Mouse (Mus musculus) midbrain, embryonic 16.5 days (tissue): Measurements from ENCODE around the gene Tomm20. TPM values are rescaled to one million over a fixed set of nuclear protein-coding genes. Genes with fewer than 3 reads are reported as not detected.

Experiments
- ATAC-seq: fragments of 200-750 bp; cut with Nextera tagmentation; 2 replicates; pipeline ENCODE4 v1.8.0; 2017; ENCODE audit warnings: moderate TSS enrichment
- H3K27ac ChIP-seq: fragments of 300-500 bp; sonication (generic); 2 replicates; pipeline ENCODE4 v1.5.1; 2014; ENCODE audit warnings: mild to moderate bottlenecking, low read length, mixed read lengths
- H3K27me3 ChIP-seq: fragments of 300-500 bp; sonication (generic); 2 replicates; pipeline ENCODE4 v1.6.1; 2014; ENCODE audit warnings: low read depth, low read length, mixed read lengths; ENCODE audit not compliant: control insufficient read depth, insufficient read depth
- H3K36me3 ChIP-seq: fragments of 300-500 bp; sonication (generic); 2 replicates; pipeline ENCODE4 v1.6.1; 2014; ENCODE audit warnings: mild to moderate bottlenecking, low read length, moderate library complexity, mixed read lengths; ENCODE audit not compliant: control insufficient read depth, insufficient read depth
- H3K4me1 ChIP-seq: fragments of 300-500 bp; sonication (generic); 2 replicates; pipeline ENCODE4 v1.6.1; 2014; ENCODE audit warnings: mild to moderate bottlenecking, low read length, mixed read lengths; ENCODE audit not compliant: control insufficient read depth, insufficient read depth
- H3K4me2 ChIP-seq: fragments of 300-500 bp; sonication (generic); 2 replicates; pipeline ENCODE4 v1.6.1; 2014; ENCODE audit warnings: mild to moderate bottlenecking, low read length, mixed read lengths
- H3K4me3 ChIP-seq: fragments of 300-500 bp; sonication (generic); 2 replicates; pipeline ENCODE4 v1.5.1; 2014; ENCODE audit warnings: low read depth, mild to moderate bottlenecking, low read length, moderate library complexity, mixed read lengths
- H3K9ac ChIP-seq: fragments of 300-500 bp; sonication (generic); 2 replicates; pipeline ENCODE4 v1.6.1; 2014; ENCODE audit warnings: low read depth, low read length, mixed read lengths
- H3K9me3 ChIP-seq: fragments of 300-500 bp; sonication (generic); replicated peaks from 2 replicates; pipeline ENCODE4 v1.6.1; 2014; ENCODE audit warnings: mild to moderate bottlenecking, low read length, mixed read lengths; ENCODE audit not compliant: control insufficient read depth, poor library complexity, severe bottlenecking
- WGBS: fragments of 180-500 bp; shearing (Covaris S2); extraction: QIAGEN DNeasy Blood & Tissue Kit; methylation state at CpG from one replicate; pipeline ENCODE4 v1.1.7; 2014; 5-methylcytosine and 5-hydroxymethylcytosine counted together
- polyA plus RNA-seq: library from polyadenylated mRNA; unstranded; fragments of >200 nt; fragmentation: Nextera tagmentation; extraction: Ambion mirVana; gene quantifications from 2 replicates; pipeline ENCODE4 v1.2.1, GENCODE M21; 2015

Gene Tomm20
- polyA plus RNA-seq, 1 experiment from 2014 or later: 220 TPM

DNA sequence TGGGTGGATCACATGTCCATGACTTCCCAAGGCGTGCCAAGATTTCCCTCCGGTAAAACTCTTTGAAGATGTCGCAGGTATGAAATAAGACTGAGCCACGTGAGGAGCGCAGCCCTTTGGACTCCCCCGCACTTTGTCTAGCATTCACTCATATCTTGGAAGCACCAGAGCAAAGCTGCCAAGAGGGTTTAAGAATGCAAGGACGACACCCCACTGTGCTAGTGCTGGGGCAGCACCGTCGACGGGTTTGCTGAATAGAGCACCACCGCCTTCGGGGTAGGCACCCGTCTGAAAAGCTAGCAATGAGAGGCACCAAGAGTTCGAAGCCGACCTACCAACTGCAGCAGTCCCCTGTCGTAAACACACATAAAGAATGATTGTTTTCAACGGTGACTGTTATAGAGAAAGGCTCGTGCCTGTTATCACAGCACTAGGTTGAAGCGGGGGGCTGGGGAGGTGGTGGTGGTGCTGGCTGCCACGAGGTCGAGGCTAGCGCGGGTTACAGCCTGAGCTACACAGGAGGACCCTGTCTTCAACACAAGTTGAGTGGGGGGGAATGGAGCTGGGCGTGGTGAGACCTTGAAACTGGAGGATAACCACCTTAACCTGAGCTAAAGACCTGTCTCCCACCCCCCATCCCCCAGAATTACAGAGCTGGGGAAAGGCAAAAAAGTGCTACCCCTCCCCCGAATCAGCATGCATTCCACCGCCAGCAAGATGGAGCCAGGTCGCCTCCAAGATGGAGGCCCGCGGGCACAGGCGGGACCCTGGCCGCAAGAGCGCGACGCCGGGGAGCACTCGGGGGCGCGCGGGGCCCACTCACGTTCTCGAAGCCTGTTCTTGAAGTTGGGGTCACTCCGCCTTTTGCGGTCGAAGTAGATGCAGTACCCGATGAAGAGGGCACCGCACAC is 608 bp downstream of the Tomm20 start:
- ATAC-seq: peak; percentile 72
- Histone ChIP-seq H3K27ac (peak overlapping the region; percentile 84), H3K27me3 (no peaks in the 10 kb centered on the region), H3K4me3 (peak overlapping the region; percentile 89), H3K36me3 (0 out of 2 replicates have a peak, but pooled peaks cover 5% of the 10 kb centered on the region), H3K4me2 (peak overlapping the region; percentile 93), H3K9ac (peak overlapping the region; percentile 87), H3K4me1 (peaks cover 20% of the 10 kb centered on the region), H3K9me3 (no peaks in the 10 kb centered on the region)
- WGBS: under 1% methylated on average over 46 of the region's 46 CpGs

DNA sequence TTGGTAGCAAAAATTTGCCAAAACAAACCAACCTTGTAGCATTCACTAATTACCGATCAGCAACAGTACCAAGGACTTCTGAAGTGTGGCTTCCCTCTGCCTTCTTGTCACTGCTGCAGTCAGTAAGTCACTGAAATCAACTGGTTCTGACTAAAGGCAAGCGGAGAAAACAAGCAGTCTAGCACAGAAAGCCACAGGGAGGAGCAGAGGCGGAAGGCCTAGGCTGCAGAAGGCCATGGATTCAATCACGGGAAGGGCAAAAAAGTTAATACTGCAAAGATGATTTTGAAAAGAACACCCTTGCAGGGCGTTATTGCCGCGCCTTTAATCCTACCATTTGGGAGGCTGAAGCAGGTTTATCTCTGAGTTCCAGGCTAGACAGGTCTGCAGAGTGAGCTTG is 2.1 kb downstream of the Tomm20 start:
- no peak for ATAC-seq
- Histone ChIP-seq H3K4me1 (peaks cover 20% of the 10 kb centered on the region), H3K9me3 (no peaks in the 10 kb centered on the region), H3K27me3 (no peaks in the 10 kb centered on the region), H3K36me3 (peaks cover 10% of the 10 kb centered on the region; the same call in 1 of the 2 replicates), H3K4me2 (no peak overlapping the region), H3K4me3 (no peak overlapping the region), H3K9ac (no peak overlapping the region), H3K27ac (no peak overlapping the region)
- WGBS: 93% methylated on average over 7 of the region's 7 CpGs

DNA sequence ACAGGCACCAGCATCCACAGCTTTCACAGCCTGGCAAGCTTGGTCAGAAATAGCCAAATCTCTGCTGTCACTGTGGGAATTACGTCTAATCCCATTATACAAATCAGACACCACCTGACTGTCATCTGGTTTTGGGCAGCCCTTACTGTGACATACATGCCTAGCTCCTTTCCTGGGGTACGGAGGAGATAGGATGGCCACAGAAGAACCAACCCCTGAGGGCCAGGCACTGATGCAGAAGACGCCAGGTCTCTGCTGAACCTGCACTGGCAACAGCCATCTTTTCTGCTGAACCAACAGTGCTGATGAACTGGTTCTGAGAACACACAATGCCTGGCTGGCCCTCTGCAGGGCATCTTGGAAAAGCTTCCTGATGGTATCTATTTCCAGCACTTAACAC is 8.3 kb downstream of the Tomm20 start:
- no peak overlapping the region for H3K4me3 ChIP-seq
- no peaks in the 10 kb centered on the region for H3K9me3 ChIP-seq
- H3K4me2 ChIP-seq: no peak overlapping the region
- ATAC-seq: no peak
- no peaks in the 10 kb centered on the region; the same call in 1 of the 2 replicates for H3K4me1 ChIP-seq
- H3K27ac ChIP-seq: no peak overlapping the region
- 83% methylated on average over 3 of the region's 3 CpGs for WGBS
- no peaks in the 10 kb centered on the region for H3K27me3 ChIP-seq
- H3K36me3 ChIP-seq: peaks cover 24% of the 10 kb centered on the region
- no peak overlapping the region for H3K9ac ChIP-seq

DNA sequence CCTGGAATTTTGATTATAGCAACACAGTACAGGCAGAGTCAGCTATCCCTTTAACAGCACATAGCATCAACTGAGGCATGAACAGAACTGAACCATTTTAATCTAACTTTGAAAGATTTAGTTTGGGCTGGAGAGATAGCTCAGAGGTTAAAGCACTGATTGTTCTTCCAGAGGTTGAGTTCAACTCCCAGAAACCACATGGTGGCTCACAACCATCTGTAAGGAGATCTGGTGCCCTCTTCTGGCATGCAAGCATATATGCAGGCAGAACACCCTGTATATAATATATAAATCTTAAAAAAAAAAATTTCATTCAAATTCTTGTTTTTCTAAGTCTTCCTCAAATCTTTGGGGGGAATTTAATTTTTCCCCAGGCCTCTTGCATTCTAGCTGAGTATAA is 9.7 kb downstream of the Tomm20 start:
- no peak for ATAC-seq
- no peaks in the 10 kb centered on the region for H3K27me3 ChIP-seq
- H3K4me3 ChIP-seq: no peak overlapping the region
- no peak overlapping the region for H3K4me2 ChIP-seq
- H3K36me3 ChIP-seq: peaks cover 24% of the 10 kb centered on the region
- no peaks in the 10 kb centered on the region for H3K9me3 ChIP-seq
- no peaks in the 10 kb centered on the region for H3K4me1 ChIP-seq
- no peak overlapping the region for H3K27ac ChIP-seq
- no peak overlapping the region for H3K9ac ChIP-seq

DNA sequence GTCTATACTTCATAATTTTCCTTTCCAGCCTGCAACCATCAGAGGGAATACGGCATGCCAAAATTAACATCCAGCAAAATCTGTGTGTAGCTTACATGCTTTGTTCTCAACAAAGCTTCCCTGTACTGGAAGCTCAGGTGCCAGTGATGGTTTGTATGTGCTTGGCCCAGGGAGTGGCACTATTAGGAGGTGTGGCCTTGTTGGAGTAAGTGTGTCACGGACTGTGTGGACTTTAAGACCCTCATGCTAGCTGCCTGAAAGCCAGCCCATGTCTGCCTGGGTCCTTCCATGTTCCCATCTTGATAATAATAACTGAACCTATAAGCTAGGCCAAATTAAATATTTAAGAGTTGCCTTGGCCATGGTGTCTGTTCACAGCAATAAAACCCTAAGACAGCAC is 10.3 kb downstream of the Tomm20 start:
- H3K27ac ChIP-seq: no peak overlapping the region
- no peaks in the 10 kb centered on the region for H3K9me3 ChIP-seq
- no peak overlapping the region for H3K9ac ChIP-seq
- ATAC-seq: no peak
- H3K4me1 ChIP-seq: no peaks in the 10 kb centered on the region
- H3K4me2 ChIP-seq: no peak overlapping the region
- no peak overlapping the region for H3K4me3 ChIP-seq
- no peaks in the 10 kb centered on the region for H3K27me3 ChIP-seq
- 94% methylated on average over 2 of the region's 2 CpGs for WGBS
- H3K36me3 ChIP-seq: peaks cover 24% of the 10 kb centered on the region

DNA sequence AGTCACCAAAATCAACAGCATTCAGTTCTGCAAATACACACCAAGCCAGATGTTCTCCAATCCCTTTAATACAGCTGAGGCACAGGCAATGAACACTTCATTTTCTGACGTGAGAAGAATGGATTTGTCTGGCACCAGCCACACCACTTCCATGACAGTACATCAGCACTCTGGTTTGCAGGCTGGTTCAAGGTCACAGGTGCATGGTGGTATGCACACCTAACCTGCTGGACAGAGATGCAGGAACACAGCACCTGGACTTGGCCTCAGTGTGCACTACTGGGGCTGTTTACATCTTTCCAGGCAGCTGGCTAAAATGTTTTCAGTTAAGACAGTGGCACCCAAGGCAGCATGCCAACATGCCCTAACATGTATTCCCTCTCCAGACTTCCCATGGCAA is 13.0 kb downstream of the Tomm20 start:
- 80% methylated on average over 1 of the region's 1 CpGs for WGBS
- H3K4me1 ChIP-seq: no peaks in the 10 kb centered on the region
- H3K4me2 ChIP-seq: no peak overlapping the region
- no peaks in the 10 kb centered on the region for H3K9me3 ChIP-seq
- ATAC-seq: no peak
- peaks cover 16% of the 10 kb centered on the region for H3K36me3 ChIP-seq
- H3K27me3 ChIP-seq: no peaks in the 10 kb centered on the region
- H3K9ac ChIP-seq: no peak overlapping the region
- H3K4me3 ChIP-seq: no peak overlapping the region
- no peak overlapping the region for H3K27ac ChIP-seq

DNA sequence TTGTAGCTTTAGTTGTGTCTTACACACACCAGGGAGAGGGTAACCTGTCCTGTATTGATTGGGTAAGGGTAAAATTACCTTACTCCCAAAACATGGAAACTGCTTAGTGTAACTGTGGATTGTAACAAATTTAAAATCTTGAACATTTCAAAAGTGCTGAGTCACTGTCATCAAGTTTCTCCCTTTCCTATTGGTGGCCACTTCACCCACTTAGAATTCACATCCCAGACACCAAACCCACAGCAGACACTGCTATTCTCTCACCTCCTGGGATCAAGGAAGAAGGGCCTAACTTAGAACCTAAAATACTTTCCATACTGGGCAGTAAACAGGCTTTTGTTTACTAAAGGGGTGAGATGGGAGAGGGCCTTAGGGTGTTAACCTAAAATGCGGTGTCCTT is 13.4 kb downstream of the Tomm20 start:
- no peak for ATAC-seq
- H3K36me3 ChIP-seq: peaks cover 14% of the 10 kb centered on the region

DNA sequence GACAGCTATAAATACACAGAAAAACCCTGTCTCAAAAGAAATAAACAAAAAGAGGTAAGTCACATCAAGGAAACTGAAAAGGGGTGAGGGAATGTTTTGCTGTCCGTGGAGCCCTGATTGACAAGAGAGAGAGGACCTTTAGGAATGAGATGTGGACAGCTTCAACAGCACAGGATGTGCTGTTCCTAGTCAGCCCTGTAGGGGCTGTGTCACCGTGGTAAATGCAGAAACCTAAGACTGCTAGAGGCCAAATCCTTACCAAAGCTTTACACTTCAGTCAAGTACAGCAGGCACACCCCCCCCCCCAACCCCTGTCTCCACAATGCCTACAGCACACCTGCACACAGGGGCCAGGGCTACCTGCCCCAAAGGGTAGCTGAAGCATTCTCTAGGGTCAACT is 13.9 kb downstream of the Tomm20 start:
- Histone ChIP-seq H3K4me3 (no peak overlapping the region), H3K9me3 (no peaks in the 10 kb centered on the region), H3K36me3 (peaks cover 13% of the 10 kb centered on the region), H3K27me3 (no peaks in the 10 kb centered on the region), H3K27ac (no peak overlapping the region), H3K4me2 (no peak overlapping the region), H3K9ac (no peak overlapping the region), H3K4me1 (no peaks in the 10 kb centered on the region)
- no peak for ATAC-seq
- 43% methylated on average over 2 of the region's 2 CpGs for WGBS

More for the DNA sequence above, 13.4 kb downstream of the Tomm20 start:
- 93% methylated on average over 1 of the region's 1 CpGs for WGBS
- Histone ChIP-seq H3K4me3 (no peak overlapping the region), H3K4me1 (no peaks in the 10 kb centered on the region), H3K9me3 (no peaks in the 10 kb centered on the region), H3K27me3 (no peaks in the 10 kb centered on the region), H3K27ac (no peak overlapping the region), H3K9ac (no peak overlapping the region), H3K4me2 (no peak overlapping the region)

DNA sequence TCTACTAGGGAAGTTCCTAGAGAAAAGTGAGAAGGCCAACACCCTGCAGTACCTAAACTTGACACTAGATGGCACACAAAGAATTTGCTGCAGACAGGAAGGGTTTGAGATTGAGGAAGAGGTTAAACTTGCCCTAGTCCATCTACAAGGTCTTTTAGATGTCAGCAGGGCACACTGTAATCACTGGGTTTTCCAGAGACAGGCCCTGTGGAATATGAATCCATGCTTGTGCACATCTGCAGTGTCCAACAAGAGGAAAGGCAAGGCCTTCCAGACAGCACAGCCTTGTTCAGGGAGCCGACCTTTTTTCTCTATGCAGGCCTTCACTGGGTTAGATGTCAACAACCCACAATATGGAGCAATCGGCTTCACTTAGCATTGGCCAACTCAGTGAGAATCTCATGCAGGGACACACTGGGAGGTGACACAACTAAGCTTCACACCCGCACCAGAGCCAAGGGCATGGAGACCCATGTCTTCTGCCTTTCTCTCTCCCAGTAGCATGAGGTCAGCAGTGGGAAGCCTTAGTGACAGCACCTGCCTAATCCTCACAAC is 16.0 kb downstream of the Tomm20 start:
- ATAC-seq: 0 out of 2 replicates have a peak, but pooled peaks have one; percentile 23
- no peaks in the 10 kb centered on the region for H3K9me3 ChIP-seq
- no peaks in the 10 kb centered on the region for H3K27me3 ChIP-seq
- no peak overlapping the region for H3K4me2 ChIP-seq
- no peaks in the 10 kb centered on the region for H3K4me1 ChIP-seq
- peaks cover 7% of the 10 kb centered on the region; the same call in 1 of the 2 replicates for H3K36me3 ChIP-seq
- H3K27ac ChIP-seq: no peak overlapping the region
- H3K9ac ChIP-seq: no peak overlapping the region
- WGBS: 75% methylated on average over 3 of the region's 3 CpGs
- H3K4me3 ChIP-seq: no peak overlapping the region
